Mouse (Mus musculus): ENCODE results near the gene Adgrg2.

Gene Adgrg2

GRCm38 (mm10) chrX:160502048-160503041 is 111.9 kb downstream of the Adgrg2 start, which contains the start of gene Phka2:
Gene Phka2, plus strand, starts transcription at chrX:160502166.
- peak; percentile 84 for DNase-seq

- no peak for DNase-seq
These were observed 118.6 kb downstream of the Adgrg2 start for GRCm38 (mm10) chrX:160509046-160509445.

GRCm38 (mm10) chrX:160510197-160510596 is 119.7 kb downstream of the Adgrg2 start:
- DNase-seq: no peak

GRCm38 (mm10) chrX:160516027-160516426 is 125.5 kb downstream of the Adgrg2 start:
- DNase-seq: no peak

GRCm38 (mm10) chrX:160542772-160543171 is 152.3 kb downstream of the Adgrg2 start:
- no peak for DNase-seq

All from lung, postnatal 14 days (tissue).